Mouse (Mus musculus) large intestine, adult 2 months (tissue): ENCODE measurements around the gene Pdzd8. TPM values are rescaled to one million over a fixed set of nuclear protein-coding genes. Genes with fewer than 3 reads are reported as not detected.

Experiments used
- DNase-seq: peaks from one replicate; pipeline ENCODE4 v3.0.0-alpha.2; 2012; ENCODE audit warnings: low read depth, low spot score
- WGBS: fragments of 180-500 bp; shearing (Covaris S2); methylation state at CpG from one replicate; pipeline ENCODE4 v1.1.7; 2018; 5-methylcytosine and 5-hydroxymethylcytosine counted together
- polyA plus RNA-seq: library from polyadenylated mRNA; depleted of rRNA; stranded (reverse); fragments of >200 nt; gene quantifications from 2 replicates; pipeline ENCODE4 v1.2.3, GENCODE M21; 2012

Gene Pdzd8
- polyA plus RNA-seq, 1 experiment, result 3.6 TPM

- no peak for DNase-seq
Observed at GRCm38 (mm10) chr19:59356843-59357595, 11.4 kb upstream of the Pdzd8 start.

GRCm38 (mm10) chr19:59356388-59356787 lies 10.8 kb upstream of the Pdzd8 start:
- no peak for DNase-seq
- WGBS, result 85% methylated on average over 3 of the region's 3 CpGs

More at GRCm38 (mm10) chr19:59356843-59357595, 11.4 kb upstream of the Pdzd8 start:
- WGBS, result 81% methylated on average over 14 of the region's 14 CpGs

- 61% methylated on average over 2 of the region's 2 CpGs for whole genome bisulfite sequencing
- no peak for DNase-seq
Observed at GRCm38 (mm10) chr19:59354906-59355305, 9.3 kb upstream of the Pdzd8 start.

- DNase-seq, result no peak
- 61% methylated on average over 3 of the region's 3 CpGs for WGBS
Observed at GRCm38 (mm10) chr19:59352760-59353159, 7.2 kb upstream of the Pdzd8 start.

GRCm38 (mm10) chr19:59351151-59351889 lies 5.7 kb upstream of the Pdzd8 start:
- 63% methylated on average over 15 of the region's 15 CpGs for WGBS
- DNase-seq, result no peak

GRCm38 (mm10) chr19:59350273-59350903 lies 4.8 kb upstream of the Pdzd8 start:
- 74% methylated on average over 7 of the region's 7 CpGs for WGBS
- no peak for DNase-seq

GRCm38 (mm10) chr19:59349329-59349960 lies 3.9 kb upstream of the Pdzd8 start:
- WGBS, result 94% methylated on average over 6 of the region's 6 CpGs
- DNase-seq, result no peak

- WGBS, result 9% methylated on average over 11 of the region's 11 CpGs
- no peak for DNase-seq
Observed at GRCm38 (mm10) chr19:59346325-59346724, 745 bp upstream of the Pdzd8 start.

GRCm38 (mm10) chr19:59345081-59345657 lies 411 bp downstream of the Pdzd8 start:
- WGBS, result under 1% methylated on average over 70 of the region's 70 CpGs
- DNase-seq, result no peak

GRCm38 (mm10) chr19:59344304-59344711 lies 1.3 kb downstream of the Pdzd8 start:
- WGBS, result under 1% methylated on average over 14 of the region's 14 CpGs

GRCm38 (mm10) chr19:59342964-59343363 lies 2.6 kb downstream of the Pdzd8 start:
- 18% methylated on average over 2 of the region's 2 CpGs for WGBS
- no peak for DNase-seq

More at GRCm38 (mm10) chr19:59344304-59344711, 1.3 kb downstream of the Pdzd8 start:
- DNase-seq, result no peak

GRCm38 (mm10) chr19:59339908-59340307 lies 5.7 kb downstream of the Pdzd8 start:
- WGBS, result 75% methylated on average over 3 of the region's 3 CpGs

GRCm38 (mm10) chr19:59337872-59338681 lies 7.5 kb downstream of the Pdzd8 start:
- 80% methylated on average over 3 of the region's 3 CpGs for WGBS
- no peak for DNase-seq

More at GRCm38 (mm10) chr19:59339908-59340307, 5.7 kb downstream of the Pdzd8 start:
- DNase-seq, result no peak

GRCm38 (mm10) chr19:59336655-59337054 lies 8.9 kb downstream of the Pdzd8 start:
- WGBS, result 95% methylated on average over 1 of the region's 1 CpGs

GRCm38 (mm10) chr19:59330816-59331225 lies 14.8 kb downstream of the Pdzd8 start:
- no peak for DNase-seq

More at GRCm38 (mm10) chr19:59336655-59337054, 8.9 kb downstream of the Pdzd8 start:
- no peak for DNase-seq

- WGBS, result 97% methylated on average over 14 of the region's 14 CpGs
- DNase-seq, result no peak
Observed at GRCm38 (mm10) chr19:59321990-59322389, 23.6 kb downstream of the Pdzd8 start, which contains the start of gene Rps12-ps3. Gene Rps12-ps3, plus strand, starts transcription at chr19:59322290.

- DNase-seq, result no peak
Observed at GRCm38 (mm10) chr19:59316571-59316970, 29.0 kb downstream of the Pdzd8 start.

- no peak for DNase-seq
Observed at GRCm38 (mm10) chr19:59315308-59315707, 30.3 kb downstream of the Pdzd8 start.
